Mouse (Mus musculus): ENCODE results near the gene Olfr228. TPM values are rescaled to one million over a fixed set of nuclear protein-coding genes. Genes with fewer than 3 reads are reported as not detected.
"Not testable (repeated sequence)": the region's sequence is repeated elsewhere in the genome, so short reads cannot be mapped to it uniquely, and the experiment has no call there.

Gene Olfr228
- total RNA-seq (2015) (not detected in 2 replicates), total RNA-seq (2017) (not detected in 2 replicates)

DNA sequence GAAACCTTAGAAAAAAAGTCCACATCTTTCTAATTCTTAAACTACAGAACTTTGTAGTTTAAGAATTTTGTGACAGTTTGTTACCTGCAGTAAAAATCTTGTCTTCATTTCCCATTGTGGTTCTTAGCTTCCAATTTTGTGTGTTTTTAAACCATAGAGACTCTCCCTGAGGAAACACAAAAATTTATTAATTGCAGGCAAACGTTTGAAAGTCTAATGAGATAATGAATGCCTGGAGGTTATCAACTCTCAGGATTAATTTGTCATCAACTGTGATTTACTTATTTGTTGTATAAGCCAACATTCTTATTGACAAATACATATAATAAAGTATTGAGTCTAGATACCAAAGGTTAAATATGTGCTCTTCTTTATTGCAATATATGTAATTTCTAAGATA, at the start of gene Olfr228:
Gene Olfr228 (minus strand): TSS at position 101 of the 400 bp plus-strand sequence.
- ATAC-seq (replicated peaks; ENCODE audit: poor library complexity) = no peak

DNA sequence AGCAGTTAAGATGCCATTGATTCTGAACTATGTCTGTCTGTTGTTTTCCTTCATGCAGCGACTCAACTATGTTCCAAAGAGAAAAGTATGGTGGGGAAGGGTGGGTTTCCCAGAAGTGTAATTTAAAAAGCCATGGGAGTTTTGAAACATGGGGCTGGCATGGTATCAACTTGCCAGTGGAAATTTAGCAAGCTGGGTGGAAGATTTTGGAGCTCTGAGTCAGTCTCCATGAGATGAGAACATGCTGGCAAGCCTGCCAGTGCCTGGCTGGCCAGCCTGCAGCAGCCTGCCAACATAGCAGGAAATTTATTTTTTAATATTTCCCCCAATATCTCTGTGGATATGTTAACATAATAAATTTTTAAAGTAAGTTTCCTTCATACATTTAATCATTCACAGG, 43.8 kb upstream of the Olfr228 start:
- ATAC-seq (replicated peaks; ENCODE audit: poor library complexity) = no peak

DNA sequence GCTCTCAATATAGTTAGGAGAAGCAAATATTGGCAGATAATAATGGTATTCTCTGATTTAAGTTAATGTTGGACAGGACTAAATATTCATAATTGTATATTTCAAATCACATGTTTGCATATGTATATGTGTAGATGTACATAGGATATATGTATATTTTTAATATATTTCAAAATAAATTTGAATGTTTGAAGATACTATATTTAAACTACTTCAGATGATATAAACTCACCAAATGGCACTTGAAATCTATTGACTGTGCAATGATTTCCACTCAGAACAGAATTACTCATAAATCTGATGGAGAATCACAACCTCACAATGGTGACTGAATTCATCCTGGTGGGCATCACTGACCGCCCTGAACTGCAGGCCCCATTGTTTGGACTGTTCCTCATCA, 21.0 kb upstream of the Olfr228 start, which contains the start of gene Olfr1076:
Gene Olfr1076 (plus strand): TSS at position 301 of the 400 bp plus-strand sequence.
- ATAC-seq (replicated peaks; ENCODE audit: poor library complexity) = no peak

DNA sequence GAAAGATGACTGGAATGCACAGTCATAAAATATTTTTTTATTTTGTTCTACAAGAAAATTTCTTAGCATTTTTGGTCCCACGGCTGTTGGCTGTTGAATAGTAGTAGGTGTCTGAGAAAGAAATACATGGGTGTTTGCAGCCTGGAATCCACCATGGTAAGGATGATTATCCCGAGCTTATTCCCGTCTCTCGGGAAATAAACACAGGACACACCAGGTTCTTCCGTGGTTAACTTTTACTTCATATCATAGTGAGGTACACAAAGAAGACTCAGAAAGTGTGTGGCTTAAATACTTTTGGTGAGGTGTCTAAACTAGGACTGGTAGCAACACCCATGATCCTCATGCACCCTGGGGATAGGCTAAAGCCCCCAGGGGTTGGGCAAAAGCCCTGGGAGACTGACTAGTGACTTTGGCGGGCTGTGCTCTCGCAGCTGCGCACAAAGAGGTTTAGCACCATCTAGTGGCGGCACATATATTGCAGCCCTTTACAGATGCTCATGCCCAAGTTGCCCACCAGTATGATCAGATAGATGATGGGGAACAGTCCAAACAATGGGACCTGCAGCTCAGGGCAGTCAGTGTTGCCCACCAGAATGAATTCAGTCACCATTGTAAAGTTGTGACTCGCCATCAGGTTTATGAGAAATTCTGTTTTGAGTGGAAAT, 22.6 kb downstream of the Olfr228 start:
- peak; percentile 77 for ATAC-seq (replicated peaks; ENCODE audit: poor library complexity)

DNA sequence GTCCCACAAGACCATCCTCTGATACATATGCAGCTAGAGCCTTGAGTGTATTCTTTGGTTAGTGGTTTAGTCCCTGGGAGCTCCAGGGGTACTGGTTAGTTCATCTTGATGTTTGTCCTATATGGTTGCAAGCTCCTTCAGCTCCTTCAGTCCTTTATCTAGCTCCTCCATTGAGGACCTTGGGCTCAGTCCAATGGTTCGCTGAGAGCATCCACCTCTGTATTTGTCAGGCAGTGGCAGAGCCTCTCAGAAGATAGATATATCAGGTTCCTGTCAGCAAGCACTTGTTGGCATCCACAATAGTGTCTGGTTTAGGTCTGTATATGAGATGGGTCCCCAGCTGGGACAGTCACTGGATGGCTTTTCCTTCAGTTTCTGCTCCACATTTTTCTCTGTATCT, 26.8 kb downstream of the Olfr228 start:
- ATAC-seq (replicated peaks; ENCODE audit: poor library complexity) = no peak

DNA sequence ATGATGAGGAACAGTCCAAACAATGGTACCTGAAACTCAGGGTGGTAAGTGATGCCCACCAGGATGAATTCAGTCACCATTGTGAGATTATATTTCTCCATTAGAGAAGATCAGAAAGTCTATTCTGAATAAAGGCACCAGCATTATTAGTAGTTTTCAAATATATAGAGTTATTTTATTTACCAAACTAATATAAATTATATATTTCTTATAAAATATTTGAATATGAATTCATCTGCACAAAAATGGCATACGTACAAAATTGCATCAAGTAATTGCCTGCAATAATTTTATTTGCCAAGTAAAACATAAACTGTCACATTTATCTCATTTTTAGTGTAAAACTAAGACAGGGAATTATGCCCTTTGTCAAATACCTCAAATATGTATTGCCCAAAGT, 31.0 kb downstream of the Olfr228 start, which contains the start of gene Olfr1066:
Gene Olfr1066 (minus strand): TSS at position 101 of the 400 bp plus-strand sequence.
- ATAC-seq (replicated peaks; ENCODE audit: poor library complexity) = no peak

DNA sequence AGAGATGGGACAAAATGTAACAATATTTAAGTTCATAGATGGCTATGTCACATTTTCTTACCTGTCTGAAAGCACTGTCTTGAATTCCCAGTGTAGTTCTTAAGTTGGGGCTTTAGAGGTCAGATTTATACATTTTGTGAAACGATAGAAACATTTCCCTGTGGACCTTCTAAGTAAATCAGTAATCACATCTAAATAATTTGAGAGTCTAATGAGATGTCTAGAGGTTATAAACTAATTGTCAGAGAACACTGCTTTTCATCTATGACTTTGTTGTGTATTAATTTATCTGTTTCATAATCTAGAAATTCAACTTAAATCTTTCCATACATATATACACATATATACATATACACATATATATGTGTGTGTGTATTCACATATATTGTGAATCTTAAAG, 36.7 kb downstream of the Olfr228 start, which contains the start of gene Olfr1065:
Gene Olfr1065 (minus strand): TSS at position 101 of the 400 bp plus-strand sequence.
- ATAC-seq (replicated peaks; ENCODE audit: poor library complexity) = not testable (repeated sequence)

DNA sequence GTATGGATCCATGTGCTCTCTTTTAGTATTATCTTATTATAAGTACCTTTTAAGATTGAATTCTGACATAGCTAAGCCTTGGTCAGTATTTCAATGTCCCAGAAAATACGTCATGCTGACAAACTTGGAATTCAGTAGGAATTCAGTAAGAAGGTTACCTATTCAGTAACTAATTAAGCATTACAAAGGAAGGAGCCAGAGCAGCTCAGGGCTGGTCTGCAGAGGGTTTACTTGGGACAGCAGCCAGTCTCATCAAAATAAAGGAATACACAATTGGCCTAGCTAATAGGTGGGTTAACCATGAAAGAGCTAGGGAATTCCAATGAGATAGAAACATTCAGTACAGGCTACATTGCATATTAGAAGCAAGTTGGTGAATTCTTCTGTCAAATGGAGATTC, 45.1 kb downstream of the Olfr228 start:
- ATAC-seq (replicated peaks; ENCODE audit: poor library complexity) = not testable (repeated sequence)

Other genes with a start within 250 kb of the Olfr228 start
- gene Olfr1048, start 247.1 kb downstream of the Olfr228 start, total RNA-seq (2015) = not detected in 2 replicates
- not detected in 2 replicates for gene Olfr1048, start 247.1 kb downstream of the Olfr228 start, total RNA-seq (2017)
- not detected in 2 replicates for gene Olfr1049, start 229.1 kb downstream of the Olfr228 start, total RNA-seq (2015)
- gene Olfr1049, start 229.1 kb downstream of the Olfr228 start, total RNA-seq (2017) = not detected in 2 replicates
- gene Olfr1051, start 208.3 kb downstream of the Olfr228 start, total RNA-seq (2015) = not detected in 2 replicates
- gene Olfr1051, start 208.3 kb downstream of the Olfr228 start, total RNA-seq (2017) = not detected in 2 replicates
- not detected in 2 replicates for gene Olfr1052, start 194.9 kb downstream of the Olfr228 start, total RNA-seq (2015)
- gene Olfr1052, start 194.9 kb downstream of the Olfr228 start, total RNA-seq (2017) = not detected in 2 replicates
- gene Olfr1053, start 172.1 kb downstream of the Olfr228 start, total RNA-seq (2015) = not detected in 2 replicates
- gene Olfr1053, start 172.1 kb downstream of the Olfr228 start, total RNA-seq (2017) = not detected in 2 replicates
- not detected in 2 replicates for gene Olfr1054, start 152.0 kb downstream of the Olfr228 start, total RNA-seq (2015)
- gene Olfr1054, start 152.0 kb downstream of the Olfr228 start, total RNA-seq (2017) = not detected in 2 replicates
- gene Olfr1055, start 137.1 kb downstream of the Olfr228 start, total RNA-seq (2015) = not detected in 2 replicates
- gene Olfr1055, start 137.1 kb downstream of the Olfr228 start, total RNA-seq (2017) = not detected in 2 replicates
- not detected in 2 replicates for gene Olfr1056, start 124.9 kb downstream of the Olfr228 start, total RNA-seq (2015)
- not detected in 2 replicates for gene Olfr1056, start 124.9 kb downstream of the Olfr228 start, total RNA-seq (2017)
- not detected in 2 replicates for gene Olfr1057, start 109.0 kb downstream of the Olfr228 start, total RNA-seq (2015)
- not detected in 2 replicates for gene Olfr1057, start 109.0 kb downstream of the Olfr228 start, total RNA-seq (2017)
- not detected in 2 replicates for gene Olfr1058, start 98.8 kb downstream of the Olfr228 start, total RNA-seq (2015)
- gene Olfr1058, start 98.8 kb downstream of the Olfr228 start, total RNA-seq (2017) = not detected in 2 replicates
- not detected in 2 replicates for gene Olfr1061, start 73.3 kb downstream of the Olfr228 start, total RNA-seq (2015)
- gene Olfr1061, start 73.3 kb downstream of the Olfr228 start, total RNA-seq (2017) = not detected in 2 replicates
- not detected in 2 replicates for gene Olfr1062, start 60.6 kb downstream of the Olfr228 start, total RNA-seq (2015)
- not detected in 2 replicates for gene Olfr1062, start 60.6 kb downstream of the Olfr228 start, total RNA-seq (2017)
- gene Olfr1065, start 36.8 kb downstream of the Olfr228 start, total RNA-seq (2015) = not detected in 2 replicates
- not detected in 2 replicates for gene Olfr1065, start 36.8 kb downstream of the Olfr228 start, total RNA-seq (2017)
- gene Olfr1066, start 31.1 kb downstream of the Olfr228 start, total RNA-seq (2015) = not detected in 2 replicates
- not detected in 2 replicates for gene Olfr1066, start 31.1 kb downstream of the Olfr228 start, total RNA-seq (2017)
- not detected in 2 replicates for gene Olfr1076, start 21.1 kb upstream of the Olfr228 start, total RNA-seq (2015)
- not detected in 2 replicates for gene Olfr1076, start 21.1 kb upstream of the Olfr228 start, total RNA-seq (2017)
- gene Olfr1079, start 55.1 kb upstream of the Olfr228 start, total RNA-seq (2015) = not detected in 2 replicates
- not detected in 2 replicates for gene Olfr1079, start 55.1 kb upstream of the Olfr228 start, total RNA-seq (2017)
- gene Olfr1080, start 70.8 kb upstream of the Olfr228 start, total RNA-seq (2015) = not detected in 2 replicates
- not detected in 2 replicates for gene Olfr1080, start 70.8 kb upstream of the Olfr228 start, total RNA-seq (2017)
- not detected in 2 replicates for gene Olfr1082, start 111.6 kb upstream of the Olfr228 start, total RNA-seq (2015)
- not detected in 2 replicates for gene Olfr1082, start 111.6 kb upstream of the Olfr228 start, total RNA-seq (2017)
- gene Olfr1084, start 152.3 kb upstream of the Olfr228 start, total RNA-seq (2015) = not detected in 2 replicates
- not detected in 2 replicates for gene Olfr1084, start 152.3 kb upstream of the Olfr228 start, total RNA-seq (2017)
- gene Olfr1085, start 174.6 kb upstream of the Olfr228 start, total RNA-seq (2015) = not detected in 2 replicates
- gene Olfr1085, start 174.6 kb upstream of the Olfr228 start, total RNA-seq (2017) = not detected in 2 replicates
- gene Olfr1086, start 192.7 kb upstream of the Olfr228 start, total RNA-seq (2015) = not detected in 2 replicates
- not detected in 2 replicates for gene Olfr1086, start 192.7 kb upstream of the Olfr228 start, total RNA-seq (2017)
- gene Olfr1087, start 211.0 kb upstream of the Olfr228 start, total RNA-seq (2015) = not detected in 2 replicates
- gene Olfr1087, start 211.0 kb upstream of the Olfr228 start, total RNA-seq (2017) = not detected in 2 replicates
- gene Olfr1089, start 246.3 kb upstream of the Olfr228 start, total RNA-seq (2015) = not detected in 2 replicates
- gene Olfr1089, start 246.3 kb upstream of the Olfr228 start, total RNA-seq (2017) = not detected in 2 replicates